Mouse (Mus musculus) heart, postnatal 0 days (tissue): ENCODE data around the gene Rprml.

Experiments used
- CTCF ChIP-seq: IDR thresholded peaks from 2 replicates; pipeline ENCODE4 v1.5.1; 2016; ENCODE audit warnings: antibody characterized with exemption, control low read depth, low read depth
- EP300 ChIP-seq: IDR thresholded peaks from 2 replicates; pipeline ENCODE4 v1.6.1; 2016; ENCODE audit warnings: antibody characterized with exemption, low read depth

DNA sequence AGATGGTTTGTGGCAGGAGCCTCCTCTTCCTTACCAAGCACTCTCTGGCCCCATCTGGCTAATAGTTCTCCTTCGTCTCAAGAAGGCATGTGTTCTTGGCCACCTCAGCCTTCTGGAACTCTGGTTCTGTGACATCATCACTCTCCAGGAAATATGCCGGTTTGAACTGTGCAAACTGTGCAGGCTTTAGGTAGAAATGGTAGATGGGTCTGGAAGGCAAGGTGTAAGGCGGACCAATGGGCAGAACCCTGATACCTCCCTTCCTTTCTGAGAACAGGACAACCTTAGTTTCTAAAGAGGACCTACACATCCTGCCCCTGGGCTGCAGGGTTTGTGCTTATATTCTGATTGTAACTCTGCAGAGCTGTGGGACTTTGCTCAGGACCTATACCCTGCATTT lies 10.6 kb upstream of the Rprml start, which contains the start of gene Lyzl6:
- TF ChIP-seq CTCF (no peak), EP300 (no peak)
